Mouse (Mus musculus): ENCODE results near the gene Otud7b. TPM values are rescaled to one million over a fixed set of nuclear protein-coding genes. Genes with fewer than 3 reads are reported as not detected.
"Not testable (repeated sequence)": the region's sequence is repeated elsewhere in the genome, so short reads cannot be mapped to it uniquely, and the experiment has no call there.

The Otud7b gene
- polyA plus RNA-seq, 1 experiment = 15.0 TPM

DNA sequence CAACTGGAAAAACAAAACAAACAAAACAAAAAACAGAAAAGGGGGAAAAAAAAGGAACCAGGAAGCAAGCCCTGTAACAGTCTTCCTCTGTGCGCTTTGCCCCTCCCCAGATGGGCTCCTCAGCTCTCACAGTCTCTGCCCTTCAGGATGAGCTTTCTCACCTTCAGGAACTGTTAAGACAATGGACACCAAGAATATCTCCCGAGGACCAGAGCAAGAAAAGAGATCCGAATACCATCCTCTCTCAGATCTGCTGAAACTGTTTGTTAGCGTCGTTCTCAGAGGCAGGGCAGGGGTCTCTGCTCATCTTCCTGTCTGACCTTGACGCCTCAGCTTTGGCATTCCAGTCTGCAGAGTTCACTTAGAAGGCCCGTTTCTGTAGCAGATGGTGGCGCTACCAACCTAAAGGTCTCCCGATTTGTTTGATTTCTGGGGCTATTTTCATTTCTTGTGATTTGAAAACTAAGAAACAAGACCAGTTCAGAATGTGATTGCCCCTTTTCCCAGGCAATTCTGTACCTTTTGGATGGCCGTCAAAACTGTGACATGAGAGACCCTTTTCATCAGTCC is 66.7 kb downstream of the Otud7b start:
- H3K4me3 ChIP-seq (ENCODE audit: insufficient read depth, low read depth, low read length) = peak overlapping the region; percentile 71
- TF ChIP-seq CTCF (conservative IDR thresholded peaks at IDR 0.05; ENCODE audit: insufficient read depth, insufficient read length, low read depth, low read length) (no peak), POLR2A (IDR thresholded peaks at IDR 0.05; ENCODE audit: low read depth, low read length) (no peak)
- H3K27ac ChIP-seq (ENCODE audit: insufficient read depth, low read depth, low read length) = peak overlapping the region; percentile 96
- H3K36me3 ChIP-seq (ENCODE audit: control insufficient read depth, insufficient read depth, low read length) = peaks cover 1% of the 10 kb centered on the region
- 42% methylated on average over 10 of the region's 10 CpGs for WGBS
- peaks cover 14% of the 10 kb centered on the region; the same call in 1 of the 2 replicates for H3K4me1 ChIP-seq (ENCODE audit: control insufficient read depth, insufficient read depth, low read length)
- no peaks in the 10 kb centered on the region for H3K27me3 ChIP-seq (replicated peaks; ENCODE audit: control insufficient read depth, insufficient read depth, low read length)
- DNase-seq = peak; percentile 25

DNA sequence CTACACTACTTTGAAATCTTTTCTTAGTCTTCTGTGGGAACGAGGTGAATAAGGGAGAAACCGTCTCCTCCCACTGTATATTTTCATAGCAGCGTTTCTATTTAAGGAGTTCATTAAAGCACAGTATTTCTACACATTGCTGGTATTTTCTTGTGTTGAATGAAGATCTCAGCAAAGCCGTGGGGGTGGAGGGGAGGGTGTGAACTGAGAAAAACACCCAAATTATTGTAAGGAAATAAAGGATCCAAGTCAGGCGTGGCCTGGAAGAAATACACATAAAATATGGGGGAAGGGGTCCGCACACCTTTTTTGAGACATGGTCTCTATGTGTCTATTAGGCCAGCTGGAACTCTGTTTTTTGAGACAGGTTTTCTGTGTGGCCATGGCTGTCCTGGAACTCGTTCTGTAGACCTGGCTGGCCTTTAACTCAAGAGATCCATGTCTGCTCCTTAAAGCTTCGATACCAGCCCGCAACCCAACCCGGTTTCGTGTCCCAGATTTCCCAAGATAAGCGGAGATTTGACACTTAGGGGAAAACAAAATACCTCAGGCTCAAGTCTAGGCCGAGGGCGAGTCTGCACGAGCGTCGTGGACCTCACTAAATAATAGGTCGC is 67.4 kb downstream of the Otud7b start:
- TF ChIP-seq POLR2A (IDR thresholded peaks at IDR 0.05; ENCODE audit: low read depth, low read length) (no peak), CTCF (conservative IDR thresholded peaks at IDR 0.05; ENCODE audit: insufficient read depth, insufficient read length, low read depth, low read length) (no peak)
- WGBS = 9% methylated on average over 18 of the region's 18 CpGs
- Histone ChIP-seq H3K27ac (ENCODE audit: insufficient read depth, low read depth, low read length) (peak overlapping the region; percentile 96), H3K4me3 (ENCODE audit: insufficient read depth, low read depth, low read length) (peak overlapping the region; percentile 71), H3K4me1 (ENCODE audit: control insufficient read depth, insufficient read depth, low read length) (peaks cover 14% of the 10 kb centered on the region; the same call in 1 of the 2 replicates), H3K36me3 (ENCODE audit: control insufficient read depth, insufficient read depth, low read length) (peaks cover 1% of the 10 kb centered on the region), H3K27me3 (replicated peaks; ENCODE audit: control insufficient read depth, insufficient read depth, low read length) (no peaks in the 10 kb centered on the region)
- no peak for DNase-seq

DNA sequence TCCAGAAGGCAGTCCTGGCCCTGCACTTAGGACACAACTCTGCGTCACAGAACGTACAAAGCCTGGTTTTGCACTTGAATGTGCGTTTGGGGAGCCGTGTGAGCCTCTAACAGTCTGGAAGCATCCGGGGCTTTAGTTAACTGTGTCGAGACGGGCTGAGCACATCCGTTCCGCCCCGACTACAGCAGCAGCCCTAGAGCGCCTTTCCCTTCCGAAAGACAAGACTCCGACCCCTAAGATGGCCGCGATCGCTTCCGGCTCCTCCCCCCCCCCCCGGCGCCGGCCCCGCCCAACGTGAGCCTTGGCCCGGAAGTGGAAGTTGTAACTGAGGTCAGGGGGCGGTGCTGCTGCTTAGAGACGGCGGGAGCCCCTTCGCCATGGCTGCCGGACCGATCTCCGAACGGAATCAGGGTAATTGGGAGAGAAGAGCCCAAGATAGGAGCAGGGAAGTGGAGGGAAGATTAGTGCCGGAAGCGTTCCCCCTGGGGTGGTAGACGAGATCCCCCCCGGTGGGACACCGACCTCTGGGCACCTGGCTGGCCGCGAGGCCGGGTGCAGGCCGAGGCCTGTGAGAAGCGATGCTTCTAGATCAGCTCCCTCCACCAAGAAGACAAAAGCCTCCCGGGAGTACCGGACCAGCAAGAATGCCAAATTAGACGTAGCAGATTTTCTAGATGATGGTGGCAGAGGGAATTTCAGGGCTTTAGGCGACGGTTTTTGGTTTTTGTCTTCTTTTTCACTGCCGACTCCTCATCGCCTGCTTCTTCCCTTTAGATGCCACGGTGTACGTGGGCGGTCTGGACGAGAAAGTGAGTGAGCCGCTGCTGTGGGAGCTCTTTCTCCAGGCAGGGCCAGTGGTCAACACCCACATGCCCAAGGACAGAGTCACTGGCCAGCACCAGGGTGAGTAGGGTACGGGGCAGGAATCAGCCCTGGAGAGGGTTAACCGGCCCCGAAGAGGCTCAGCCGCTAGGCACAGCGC is 68.2 kb downstream of the Otud7b start, which contains the start of gene Sf3b4:
TSS of gene Sf3b4 (plus strand) at position 136 of the 982 bp plus-strand sequence.
- H3K36me3 ChIP-seq (ENCODE audit: control insufficient read depth, insufficient read depth, low read length) = peaks cover 3% of the 10 kb centered on the region
- TF ChIP-seq CTCF (conservative IDR thresholded peaks at IDR 0.05; ENCODE audit: insufficient read depth, insufficient read length, low read depth, low read length) (no peak), POLR2A (IDR thresholded peaks at IDR 0.05; ENCODE audit: low read depth, low read length) (peak; percentile 88)
- DNase-seq = peak; percentile 92

DNA sequence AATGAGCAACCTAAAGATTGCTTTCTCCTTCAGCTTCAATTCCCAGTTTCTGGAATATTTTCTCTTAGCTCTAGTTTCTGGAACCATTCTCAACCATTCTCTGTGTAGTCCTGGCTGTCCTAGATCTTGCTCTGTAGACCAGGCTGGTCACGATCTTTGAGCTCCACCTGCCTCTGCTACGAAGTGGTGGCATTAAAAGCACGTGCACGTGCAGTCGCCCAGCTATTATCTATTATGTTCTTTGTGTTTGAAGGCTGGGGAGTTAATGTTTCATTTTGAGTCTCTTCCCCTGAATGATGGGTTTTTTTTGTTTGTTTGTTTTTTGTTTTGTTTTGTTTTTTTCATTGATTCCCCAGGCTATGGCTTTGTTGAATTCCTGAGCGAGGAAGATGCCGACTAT is 68.9 kb downstream of the Otud7b start:
- no peak for DNase-seq
- H3K36me3 ChIP-seq (ENCODE audit: control insufficient read depth, insufficient read depth, low read length) = peaks cover 4% of the 10 kb centered on the region
- H3K4me1 ChIP-seq (ENCODE audit: control insufficient read depth, insufficient read depth, low read length) = peaks cover 14% of the 10 kb centered on the region; the same call in 1 of the 2 replicates
- WGBS = 33% methylated on average over 7 of the region's 7 CpGs
- TF ChIP-seq POLR2A (IDR thresholded peaks at IDR 0.05; ENCODE audit: low read depth, low read length) = no peak
- no peak for TF ChIP-seq CTCF (conservative IDR thresholded peaks at IDR 0.05; ENCODE audit: insufficient read depth, insufficient read length, low read depth, low read length)
- no peak overlapping the region for H3K27ac ChIP-seq (ENCODE audit: insufficient read depth, low read depth, low read length)
- peak overlapping the region; percentile 96 for H3K4me3 ChIP-seq (ENCODE audit: insufficient read depth, low read depth, low read length)
- H3K27me3 ChIP-seq (replicated peaks; ENCODE audit: control insufficient read depth, insufficient read depth, low read length) = no peaks in the 10 kb centered on the region

More for the DNA sequence above, 68.2 kb downstream of the Otud7b start, which contains the start of gene Sf3b4:
- Histone ChIP-seq H3K4me3 (ENCODE audit: insufficient read depth, low read depth, low read length) (peak within 1 kb of the TSS; percentile 96), H3K27ac (ENCODE audit: insufficient read depth, low read depth, low read length) (peak within 1 kb of the TSS; percentile 96), H3K4me1 (ENCODE audit: control insufficient read depth, insufficient read depth, low read length) (peaks cover 14% of the 10 kb centered on the region; the same call in 1 of the 2 replicates), H3K27me3 (replicated peaks; ENCODE audit: control insufficient read depth, insufficient read depth, low read length) (no peaks in the 10 kb centered on the region)
- WGBS = under 1% methylated on average over 58 of the region's 58 CpGs

DNA sequence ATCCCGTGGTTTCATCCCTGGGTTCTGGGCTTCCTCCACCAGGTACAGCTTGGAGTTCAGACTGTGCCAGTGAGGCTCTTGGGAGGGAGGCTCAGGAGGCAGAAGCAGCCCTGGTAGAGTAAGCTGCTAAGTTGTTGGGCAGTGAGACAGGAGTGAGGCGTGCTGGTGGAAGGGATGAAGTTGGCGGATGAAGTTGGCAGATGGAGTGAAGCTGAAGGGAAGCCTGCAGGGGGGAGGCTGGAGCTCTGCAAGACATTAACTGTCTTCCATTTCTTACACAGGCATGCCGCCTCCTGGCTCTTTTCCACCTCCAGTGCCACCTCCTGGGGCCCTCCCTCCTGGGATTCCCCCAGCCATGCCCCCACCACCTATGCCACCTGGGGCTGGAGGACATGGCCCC is 69.7 kb downstream of the Otud7b start:
- WGBS = 81% methylated on average over 4 of the region's 4 CpGs
- H3K27me3 ChIP-seq (replicated peaks; ENCODE audit: control insufficient read depth, insufficient read depth, low read length); DNase-seq; H3K4me3 ChIP-seq (ENCODE audit: insufficient read depth, low read depth, low read length); H3K36me3 ChIP-seq (ENCODE audit: control insufficient read depth, insufficient read depth, low read length); H3K27ac ChIP-seq (ENCODE audit: insufficient read depth, low read depth, low read length): not testable (repeated sequence)
- H3K4me1 ChIP-seq (ENCODE audit: control insufficient read depth, insufficient read depth, low read length) = peaks cover 14% of the 10 kb centered on the region; the same call in 1 of the 2 replicates

DNA sequence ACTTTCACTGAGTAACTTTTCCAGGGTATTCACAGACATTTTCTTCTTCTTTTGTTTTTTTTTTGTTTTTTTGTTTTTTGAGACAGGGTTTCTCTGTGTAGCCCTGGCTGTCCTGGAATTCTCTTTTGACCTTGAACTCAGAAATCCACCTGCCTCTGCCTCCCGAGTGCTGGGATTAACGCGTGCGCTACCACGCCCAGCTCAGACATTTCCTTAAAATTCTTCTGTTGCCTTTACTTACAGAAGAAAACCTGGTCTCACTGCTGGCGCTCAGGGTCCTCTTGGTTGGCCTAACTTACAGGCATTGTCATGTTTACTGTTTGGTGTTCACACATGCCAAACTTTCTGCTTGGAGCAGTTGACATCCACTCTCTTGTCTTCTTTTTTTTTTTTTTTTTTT is 70.9 kb downstream of the Otud7b start:
- TF ChIP-seq POLR2A (IDR thresholded peaks at IDR 0.05; ENCODE audit: low read depth, low read length) (no peak), CTCF (conservative IDR thresholded peaks at IDR 0.05; ENCODE audit: insufficient read depth, insufficient read length, low read depth, low read length) (no peak)
- Histone ChIP-seq H3K27ac (ENCODE audit: insufficient read depth, low read depth, low read length) (no peak overlapping the region), H3K4me1 (ENCODE audit: control insufficient read depth, insufficient read depth, low read length) (peaks cover 14% of the 10 kb centered on the region; the same call in 1 of the 2 replicates), H3K36me3 (ENCODE audit: control insufficient read depth, insufficient read depth, low read length) (peaks cover 5% of the 10 kb centered on the region), H3K4me3 (ENCODE audit: insufficient read depth, low read depth, low read length) (no peak overlapping the region), H3K27me3 (replicated peaks; ENCODE audit: control insufficient read depth, insufficient read depth, low read length) (no peaks in the 10 kb centered on the region)
- 95% methylated on average over 6 of the region's 6 CpGs for WGBS
- no peak for DNase-seq

Data from kidney, adult 2 months (tissue).